Mouse (Mus musculus) G1E (cell line): ENCODE results near the gene Schip1.

Experiments used
- CTCF ChIP-seq: IDR thresholded peaks from 2 replicates; pipeline ENCODE4 v1.5.1; 2012; ENCODE audit warnings: low read depth, low read length, inconsistent platforms, mixed read lengths
- TAL1 ChIP-seq: conservative IDR thresholded peaks from 2 replicates; pipeline ENCODE4 v1.6.1; 2012; ENCODE audit warnings: low read depth, low read length, inconsistent platforms, mixed read lengths

- TF ChIP-seq CTCF = no peak
- TF ChIP-seq TAL1 = no peak
Measured at GRCm38 (mm10) chr3:68623036-68623435, 558.4 kb downstream of the Schip1 start.
